Comparison of ENCODE assay signal across 16 mouse cellular contexts in the genomic region with DNA sequence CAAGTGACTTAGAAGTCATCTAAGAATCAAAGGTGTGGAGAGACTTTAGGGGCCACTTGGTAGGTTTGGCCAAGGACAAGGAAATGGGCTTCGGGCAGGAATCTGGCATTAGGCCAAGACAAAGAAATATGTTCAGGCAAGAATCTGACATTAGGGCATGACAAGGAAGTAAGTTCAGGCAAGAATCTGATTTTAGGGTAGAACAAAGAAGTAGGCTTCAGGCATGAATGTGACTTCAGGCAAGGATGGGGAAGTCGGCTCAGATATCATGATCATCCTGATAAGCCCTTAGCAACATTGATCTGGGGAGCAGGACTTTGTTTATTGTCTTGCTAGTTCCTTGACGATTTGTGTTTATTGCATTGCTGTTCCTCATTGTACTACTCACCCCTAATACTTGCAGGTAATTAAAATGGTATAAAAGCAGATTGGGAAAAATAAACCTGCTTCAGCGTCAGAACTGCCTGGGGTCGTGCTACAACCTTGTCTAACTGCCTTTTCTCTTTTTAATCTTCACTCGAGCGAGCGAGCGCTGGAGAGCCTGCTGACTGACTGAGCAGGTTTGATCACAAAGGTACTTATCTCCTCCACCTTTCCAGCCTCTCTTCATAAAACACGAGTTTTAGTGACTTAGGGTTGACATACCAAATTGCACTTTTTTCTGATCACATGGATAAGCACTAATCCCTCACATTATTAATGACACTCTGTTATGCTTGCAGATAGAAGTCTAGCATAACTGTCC. TPM values are rescaled to one million over a fixed set of nuclear protein-coding genes. Genes with fewer than 3 reads are reported as not detected.
DNase-seq lines count a peak whose midpoint lies in the region; ATAC-seq and TF ChIP-seq lines count a peak whose summit lies in the region.
"Had no signal": no experiment of that assay in that cellular context is flagged by ENCODE, and none has a peak within 500 bp of the region (broad histone marks: within the 10 kb centered on the region; RNA-seq: fewer than 3 reads in every experiment).

No protein-coding gene starts in this region.

- no peak overlapping the region for H3K27ac ChIP-seq in kidney, embryonic 16.5 days (ENCODE audit: low read length)
- no peak overlapping the region for H3K27ac ChIP-seq in CH12.LX (ENCODE audit: insufficient read depth, low read depth)
- no peak overlapping the region for H3K27ac ChIP-seq in intestine, embryonic 14.5 days (ENCODE audit: low read depth)
- peak overlapping the region; percentile 53 for H3K27ac ChIP-seq in small intestine, adult 2 months (ENCODE audit: insufficient read depth, low read depth, low read length)
- H3K27ac ChIP-seq: limb, embryonic 12.5 days; liver, embryonic 15.5 days had no signal

- intact Hi-C loops in left cerebral cortex, postnatal 10 days (cut with DNase I): no loop called here

- dilution Hi-C loops in CH12.LX (cut with MboI; ENCODE audit: extremely low pct_ligation_motif_present, extremely low pct_unique_long_range_greater_than_20kb, low sequenced_read_pairs): no loop called here

- H3K4me1 ChIP-seq in kidney, embryonic 16.5 days (ENCODE audit: insufficient read depth, low read length): no peaks in the 10 kb centered on the region
- H3K4me1 ChIP-seq in CH12.LX (ENCODE audit: control insufficient read depth in 1 of 2, insufficient read depth in 2 of 2): peaks cover 21 to 48% of the 10 kb centered on the region in 2 experiments; a peak in 3 of 4 replicates
- H3K4me1 ChIP-seq in intestine, embryonic 14.5 days (replicated peaks; ENCODE audit: control insufficient read depth, insufficient read depth, low read length): no peaks in the 10 kb centered on the region
- peaks cover 10% of the 10 kb centered on the region; the same call in 1 of the 2 replicates for H3K4me1 ChIP-seq in small intestine, adult 2 months (ENCODE audit: control insufficient read depth, insufficient read depth, insufficient read length, low read length)
- H3K4me1 ChIP-seq: limb, embryonic 12.5 days; liver, embryonic 15.5 days had no signal

- no peak for TF ChIP-seq CTCF in CH12.LX (conservative IDR thresholded peaks at IDR 0.05 in 1 of 2, IDR thresholded peaks at IDR 0.05 in 1 of 2; ENCODE audit: low read depth in 2 of 2, low read length in 2 of 2)
- TF ChIP-seq CTCF in small intestine, adult 2 months (IDR thresholded peaks at IDR 0.05; ENCODE audit: extremely low read depth, insufficient read length, insufficient replicate concordance, low read depth, low read length): no peak

- in situ Hi-C loops in CH12.LX (cut with MboI; ENCODE audit: low pct_ligation_motif_present, low pct_unique_long_range_greater_than_20kb, low sequenced_read_pairs): loop anchor here (10.0 kb wide), 1 partner anchor 68 kb away; no protein-coding TSS in a partner anchor

- no peak for TF ChIP-seq RAD21 in CH12.LX (IDR thresholded peaks at IDR 0.05; ENCODE audit: low read depth, low read length)

- no peak overlapping the region for H3K9ac ChIP-seq in kidney, embryonic 16.5 days (replicated peaks; ENCODE audit: low read length)
- no peak overlapping the region for H3K9ac ChIP-seq in CH12.LX (ENCODE audit: insufficient read depth, low read depth)
- no peak overlapping the region for H3K9ac ChIP-seq in intestine, embryonic 14.5 days (ENCODE audit: low read length)
- H3K9ac ChIP-seq: limb, embryonic 12.5 days; liver, embryonic 15.5 days had no signal

- ATAC-seq in kidney, embryonic 16.5 days (ENCODE audit: low FRiP score, low TSS enrichment): peak; percentile 35; the same call in 1 of the 2 replicates
- peak; percentile 67; the same call in 1 of the 2 replicates for ATAC-seq in intestine, embryonic 14.5 days (replicated peaks; ENCODE audit: low FRiP score, low TSS enrichment, low read depth)

- no peak for DNase-seq in kidney, adult 9 months
- DNase-seq in CH12.LX (ENCODE audit: extremely low read depth): no peak
- no peak for DNase-seq in intestine, embryonic 14.5 days (ENCODE audit: low spot score)
- DNase-seq in layer of hippocampus, postnatal 10 days (ENCODE audit: low spot score in 2 of 2): no peak
- DNase-seq in left cerebral cortex, postnatal 10 days (ENCODE audit: extremely low spot score in 1 of 2, low spot score in 2 of 2): no peak
- DNase-seq in adrenal gland, adult (ENCODE audit: inconsistent age in 2 of 2, low spot score in 1 of 2): no peak
- DNase-seq: adrenal gland, adult 8-10 months; cerebellum, adult 8-10 months; embryo, embryonic 11 days; gastrocnemius, postnatal 25 days had no signal

- no peak overlapping the region for H3K4me3 ChIP-seq in kidney, embryonic 16.5 days (ENCODE audit: low read length)
- H3K4me3 ChIP-seq in CH12.LX (replicated peaks in 1 of 3; ENCODE audit: low read depth in 2 of 3, low read length in 2 of 3, poor library complexity in 1 of 3): no peak overlapping the region
- no peak overlapping the region for H3K4me3 ChIP-seq in intestine, embryonic 14.5 days (ENCODE audit: low read depth, low read length)
- H3K4me3 ChIP-seq in small intestine, adult 2 months (ENCODE audit: low read depth, low read length): no peak overlapping the region
- H3K4me3 ChIP-seq: limb, embryonic 12.5 days; liver, embryonic 15.5 days had no signal

- no peaks in the 10 kb centered on the region for H3K79me2 ChIP-seq in CH12.LX (replicated peaks; ENCODE audit: control insufficient read depth, extremely low read depth, insufficient read depth, poor library complexity, severe bottlenecking)

- no peaks in the 10 kb centered on the region for H3K27me3 ChIP-seq in kidney, embryonic 16.5 days (ENCODE audit: insufficient read depth, low read length)
- H3K27me3 ChIP-seq in CH12.LX (replicated peaks): no peaks in the 10 kb centered on the region
- no peaks in the 10 kb centered on the region for H3K27me3 ChIP-seq in intestine, embryonic 14.5 days (replicated peaks; ENCODE audit: control insufficient read depth, insufficient read depth, low read length)
- no peaks in the 10 kb centered on the region for H3K27me3 ChIP-seq in small intestine, adult 2 months (ENCODE audit: control insufficient read depth, insufficient read depth, low read length)
- H3K27me3 ChIP-seq: limb, embryonic 12.5 days; liver, embryonic 15.5 days had no signal

- TF ChIP-seq POLR2A in CH12.LX (IDR thresholded peaks at IDR 0.05; ENCODE audit: low read depth, low read length): no peak
- no peak for TF ChIP-seq POLR2A in small intestine, adult 2 months (IDR thresholded peaks at IDR 0.05; ENCODE audit: low read depth, low read length)

- H3K4me2 ChIP-seq in kidney, embryonic 16.5 days (replicated peaks; ENCODE audit: low read depth, low read length): no peak overlapping the region
- no peak overlapping the region for H3K4me2 ChIP-seq in CH12.LX (ENCODE audit: insufficient read depth, low read depth, poor library complexity, severe bottlenecking)
- H3K4me2 ChIP-seq in intestine, embryonic 14.5 days (ENCODE audit: low read length): no peak overlapping the region
- H3K4me2 ChIP-seq: heart, embryonic 11.5 days; limb, embryonic 12.5 days; liver, embryonic 15.5 days; midbrain, embryonic 11.5 days had no signal

- TF ChIP-seq EP300 in CH12.LX (IDR thresholded peaks at IDR 0.05; ENCODE audit: low read length): no peak

- peaks cover under 1% of the 10 kb centered on the region; the same call in 1 of the 2 replicates for H3K36me3 ChIP-seq in kidney, embryonic 16.5 days (ENCODE audit: insufficient read depth, low read length)
- peaks cover 2 to 31% of the 10 kb centered on the region in 2 experiments for H3K36me3 ChIP-seq in CH12.LX (replicated peaks in 1 of 2; ENCODE audit: control insufficient read depth in 1 of 2, insufficient read depth in 1 of 2, low read length in 1 of 2)
- H3K36me3 ChIP-seq in intestine, embryonic 14.5 days (ENCODE audit: control insufficient read depth, insufficient read depth, low read length): no peaks in the 10 kb centered on the region; the same call in 1 of the 2 replicates
- peaks cover 7% of the 10 kb centered on the region for H3K36me3 ChIP-seq in small intestine, adult 2 months (ENCODE audit: control insufficient read depth, insufficient read depth, low read length)
- H3K36me3 ChIP-seq: limb, embryonic 12.5 days; liver, embryonic 15.5 days had no signal

- no peaks in the 10 kb centered on the region for H3K9me3 ChIP-seq in kidney, embryonic 16.5 days (ENCODE audit: low read length)
- no peaks in the 10 kb centered on the region for H3K9me3 ChIP-seq in CH12.LX (replicated peaks; ENCODE audit: low read length)
- no peaks in the 10 kb centered on the region for H3K9me3 ChIP-seq in intestine, embryonic 14.5 days (ENCODE audit: control insufficient read depth, low read length)
- H3K9me3 ChIP-seq: limb, embryonic 12.5 days; liver, embryonic 15.5 days had no signal

- WGBS in kidney, embryonic 16.5 days: 61% methylated on average over 10 of the region's 10 CpGs
- WGBS in intestine, embryonic 14.5 days: 62% methylated on average over 10 of the region's 10 CpGs
- 23% methylated on average over 10 of the region's 10 CpGs for WGBS in small intestine, adult 2 months

TF ChIP-seq in CH12.LX, 34 proteins besides CTCF, POLR2A, EP300 and RAD21:
- TF ChIP-seq ZNF384 (IDR thresholded peaks at IDR 0.05; ENCODE audit: low read depth, low read length) (no peak), CHD2 (IDR thresholded peaks at IDR 0.05; ENCODE audit: low read length) (no peak), ELF1 (IDR thresholded peaks at IDR 0.05; ENCODE audit: low read depth, low read length) (0 out of 2 replicates have a peak, but pooled peaks have one; percentile 16), MAX (IDR thresholded peaks at IDR 0.05; ENCODE audit: low read length) (no peak), ZMIZ1 (IDR thresholded peaks at IDR 0.05; ENCODE audit: low read depth, low read length) (no peak), SIN3A (IDR thresholded peaks at IDR 0.05; ENCODE audit: low read length) (no peak), IRF4 (IDR thresholded peaks at IDR 0.05; ENCODE audit: low read depth, low read length) (no peak)
TF ChIP-seq in CH12.LX: peak in this region for 1.

RNA-seq across cellular contexts. Expression of gene Ccser2, which starts 35.8 kb away (rescaled TPM):
- polyA plus RNA-seq in kidney, embryonic 16.5 days (2015; fragmentation: Nextera tagmentation; extraction: Ambion mirVana): 37.4 and 39.3 TPM in 2 replicates
- 7.9 and 8.8 TPM in 2 replicates for total RNA-seq in CH12.LX (2012; rRNA removed)
- total RNA-seq in CH12.LX (2014; rRNA removed): 9.6 and 9.8 TPM in 2 replicates
- polyA plus RNA-seq in CH12.LX (2012; ENCODE audit: insufficient read length, low read depth): 8.5 and 9.3 TPM in 2 replicates
- 27.3 and 31.1 TPM in 2 replicates for polyA plus RNA-seq in intestine, embryonic 14.5 days (2014; fragmentation: Nextera tagmentation; extraction: Ambion mirVana)
- 6.4 and 12.8 TPM in 2 replicates for polyA plus RNA-seq in small intestine, adult 2 months (2012; rRNA removed)
- total RNA-seq in layer of hippocampus, postnatal 10 days (2021): 100 to 1,000 TPM in 1 of 2 experiments, 10 to 100 TPM in 1; 95.5 to 103 TPM
- 100 to 1,000 TPM in 1 of 2 experiments, 10 to 100 TPM in 1; 97.2 to 106 TPM for total RNA-seq in left cerebral cortex, postnatal 10 days (2021)
